Mouse (Mus musculus): ENCODE data around the gene F8.

F8 gene

GRCm38 (mm10) chrX:75137729-75138128 lies 244.7 kb downstream of the F8 start:
- no peak for DNase-seq

DNA sequence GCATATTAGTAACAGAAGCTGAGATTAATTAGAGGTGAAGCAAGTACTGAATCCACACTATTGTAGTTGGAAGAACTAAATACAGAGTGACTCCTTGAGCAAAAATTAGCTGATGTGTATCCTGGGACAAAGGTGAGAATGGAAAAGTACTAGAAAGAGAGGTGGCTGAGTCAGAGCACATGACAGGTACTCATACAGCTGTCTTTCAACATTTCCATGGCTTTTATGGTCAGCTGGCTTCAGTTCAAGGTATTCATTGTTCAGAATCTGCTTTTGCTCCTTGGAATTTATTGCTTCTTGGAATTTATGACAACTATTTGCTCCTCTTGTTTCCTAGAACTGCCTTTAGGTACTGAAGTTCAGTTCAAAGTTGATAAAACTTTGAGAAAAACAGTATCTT lies 245.5 kb downstream of the F8 start:
- DNase-seq, result no peak

DNA sequence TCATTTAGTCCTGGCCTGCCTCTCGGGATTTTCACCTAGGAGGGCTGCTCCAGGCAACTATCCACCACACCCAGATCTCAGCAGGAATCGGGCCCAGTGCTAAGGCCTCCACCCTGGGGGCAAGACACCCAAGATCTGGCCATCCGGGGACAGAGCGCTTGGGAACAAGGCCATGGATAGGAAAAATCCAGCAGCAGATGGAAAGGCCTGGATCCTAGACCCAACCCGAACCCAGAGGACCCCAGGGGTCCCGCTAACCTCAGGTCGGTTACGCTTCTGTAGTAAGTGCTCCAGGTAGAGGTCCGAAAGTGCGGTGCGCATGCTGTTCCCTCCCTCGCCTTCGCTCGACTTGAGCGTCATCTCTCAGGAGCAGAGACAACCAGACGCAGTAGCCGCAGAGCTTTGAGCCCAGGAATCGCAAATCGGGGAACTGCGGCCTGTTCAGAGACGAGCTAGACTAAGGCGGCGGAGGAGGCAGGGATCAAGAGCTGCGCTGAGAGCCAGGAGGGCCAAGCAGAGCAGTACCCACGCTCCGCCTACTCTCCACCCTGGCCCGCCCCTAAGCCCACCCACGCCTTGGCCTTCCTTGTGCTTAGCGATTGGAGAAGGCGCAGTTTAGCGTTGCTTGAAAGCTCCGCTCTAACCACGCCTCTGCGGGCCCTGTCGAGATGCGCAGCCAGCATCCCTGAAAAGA lies 251.8 kb downstream of the F8 start, which contains the start of gene Mpp1:
TSS of gene Mpp1 (minus strand) at position 550 of the 694 bp plus-strand sequence.
- DNase-seq, result peak; percentile 76

DNA sequence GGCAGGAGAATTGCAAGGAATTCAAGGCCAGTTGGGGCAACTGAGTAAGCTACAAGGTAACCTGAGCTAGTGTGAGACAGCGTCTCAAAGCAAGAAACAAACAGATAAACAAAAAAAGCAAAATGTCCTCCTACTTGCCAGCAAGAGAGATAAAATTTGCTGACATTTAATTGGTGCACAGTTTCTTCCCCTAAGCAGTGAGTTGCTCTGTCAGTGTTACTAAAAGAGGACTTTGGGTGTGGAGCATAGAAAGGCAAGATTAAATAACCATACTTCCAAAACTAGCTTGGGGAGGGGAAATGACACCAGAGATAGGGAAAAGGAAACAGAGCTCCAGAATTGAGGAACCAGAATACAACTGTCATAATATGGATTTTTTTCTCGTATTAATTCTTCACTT lies 252.9 kb downstream of the F8 start:
- DNase-seq, result no peak

- peak; percentile 48 for DNase-seq
Observed at GRCm38 (mm10) chrX:75128333-75128980, 254.0 kb downstream of the F8 start.

- DNase-seq, result no peak
Observed at GRCm38 (mm10) chrX:75126893-75127292, 255.5 kb downstream of the F8 start.

DNA sequence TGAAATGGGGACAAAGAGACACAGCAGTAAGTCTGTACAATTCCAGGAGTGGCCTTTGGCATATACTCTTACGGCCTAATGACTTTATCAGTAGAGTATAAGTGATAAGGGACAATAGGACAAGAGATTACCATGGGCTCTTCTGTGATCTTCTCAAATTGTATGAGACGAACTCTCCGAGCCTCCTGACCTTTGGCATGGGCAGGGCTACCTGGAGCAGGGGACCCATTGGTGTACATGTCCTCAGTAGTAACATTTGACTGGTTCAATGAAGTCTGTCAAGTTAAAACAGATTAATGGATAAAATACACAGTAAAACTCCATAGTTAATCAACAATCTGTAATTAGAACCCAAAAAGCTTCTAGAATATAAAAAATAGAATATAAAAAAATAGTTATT lies 256.8 kb downstream of the F8 start:
- no peak for DNase-seq
